Mouse (Mus musculus) frontal cortex, postnatal 36 days (tissue): ENCODE measurements at regions not wholly inside any gene's neighbourhood (a gene's known extent, or its start where the extent isn't known, plus 50 kb on each side); places are given as distances from the start of the nearest gene placed in this dataset.

Experiments
- DNase-seq, 2 experiments: peaks; one replicate each; pipeline ENCODE4 v3.0.0; 2022; ENCODE audit warnings: low spot score in 2 of 2

DNA sequence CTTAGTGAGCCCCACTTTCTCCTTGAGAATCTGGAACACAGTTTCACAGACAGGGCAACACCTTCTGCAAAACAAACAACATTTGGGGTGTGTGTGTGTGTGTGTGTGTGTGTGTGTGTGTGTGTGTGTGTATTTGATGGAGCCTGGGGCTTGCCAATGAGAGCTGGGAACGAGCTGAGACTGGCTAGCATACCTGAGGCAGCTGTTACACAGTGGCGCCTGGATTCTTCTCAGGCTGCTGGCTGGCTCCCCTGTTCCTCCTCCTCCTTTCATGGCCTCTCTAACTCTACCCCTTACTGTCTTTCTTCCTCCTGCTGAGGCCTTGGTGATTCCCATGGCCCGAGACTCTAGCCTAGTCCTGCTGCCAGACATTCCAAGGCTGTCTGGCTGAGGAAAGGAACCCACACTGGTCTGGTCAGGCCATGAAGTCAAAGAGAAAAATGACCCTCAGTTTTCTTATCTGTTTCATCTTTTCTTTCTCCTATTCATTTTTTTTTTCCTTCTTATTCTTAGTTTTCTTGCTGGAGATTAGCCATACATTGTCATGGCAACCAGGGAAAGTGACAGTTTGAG, 79.6 kb upstream of the Sem1 start:
- no peak for DNase-seq

DNA sequence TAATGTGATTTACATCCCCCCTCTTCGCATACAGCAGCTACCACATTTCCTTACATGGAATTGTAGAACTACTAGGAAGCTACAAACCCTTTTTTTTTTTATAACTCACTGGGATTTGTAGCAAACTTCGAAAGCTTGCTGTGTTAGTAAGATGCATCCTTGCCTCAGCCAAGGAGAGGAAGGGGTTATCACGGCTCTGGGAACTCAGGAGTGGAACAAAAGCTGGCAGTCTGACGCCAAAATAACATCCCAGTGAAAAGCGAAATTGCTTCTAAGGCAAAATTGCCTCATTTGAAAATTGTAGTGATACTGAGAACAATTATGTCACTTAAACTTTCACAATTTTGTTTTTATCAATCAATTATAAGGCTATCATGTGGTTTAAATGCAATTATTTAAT, 81.6 kb upstream of the Sem1 start:
- DNase-seq, result no peak

DNA sequence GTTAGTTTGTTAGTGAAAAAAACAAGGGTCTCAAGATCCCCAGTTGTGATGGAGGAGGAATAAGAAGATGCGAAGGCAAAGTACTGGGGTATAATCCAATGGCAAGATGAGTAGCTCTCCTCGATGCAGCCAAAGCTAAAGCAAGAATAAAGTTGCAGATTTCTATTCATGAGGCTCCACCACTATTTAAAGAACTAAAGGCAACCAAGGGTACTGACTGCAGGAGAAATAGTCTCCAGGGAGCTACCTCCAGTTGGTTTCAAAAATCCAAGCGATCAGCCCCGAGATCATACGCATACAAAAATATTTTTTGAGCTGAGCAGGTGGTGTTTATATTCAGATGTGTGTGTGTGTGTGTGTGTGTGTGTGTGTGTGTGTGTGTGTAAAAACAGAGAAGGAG, 88.3 kb upstream of the Sem1 start:
- DNase-seq, result peak in 1 of 2 experiments; percentile 18

DNA sequence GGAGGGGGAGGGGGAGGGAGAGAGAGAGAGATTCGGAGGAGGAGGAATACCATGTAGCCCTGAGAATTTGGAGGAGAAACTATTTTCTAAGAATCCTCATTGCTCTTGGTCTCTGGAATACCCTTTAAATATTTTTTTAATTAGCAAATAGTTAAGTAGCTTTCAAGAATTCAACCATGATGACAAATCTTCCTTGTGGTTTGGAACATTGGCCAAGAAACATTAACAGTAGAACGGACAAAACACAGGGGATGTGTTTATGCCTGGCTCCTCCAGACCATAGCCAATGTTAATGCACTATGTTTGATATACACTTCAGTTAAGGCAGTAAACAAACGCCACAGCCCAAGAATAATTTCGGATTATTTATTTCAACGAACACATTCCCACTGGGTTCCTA, 110.8 kb upstream of the Sem1 start:
- no peak for DNase-seq

DNA sequence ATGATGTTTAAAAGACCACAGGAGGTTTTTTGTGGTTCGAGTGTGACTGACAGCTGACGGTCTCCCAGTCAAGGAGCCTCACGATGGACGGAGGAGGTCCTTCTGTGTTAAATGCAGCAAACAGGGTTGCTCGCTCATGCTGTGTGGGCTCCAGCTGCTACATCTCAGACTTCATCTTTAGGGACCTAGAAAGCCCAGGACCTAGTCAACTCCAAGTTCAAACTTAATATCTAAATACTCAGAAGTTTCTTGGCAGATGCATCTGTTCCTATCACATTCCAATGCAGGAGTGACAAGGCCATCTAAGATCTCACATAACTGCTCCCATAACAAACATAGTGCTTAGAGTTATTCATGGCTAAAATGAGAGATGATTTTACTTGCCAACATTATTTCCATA, 111.7 kb upstream of the Sem1 start:
- no peak for DNase-seq

DNA sequence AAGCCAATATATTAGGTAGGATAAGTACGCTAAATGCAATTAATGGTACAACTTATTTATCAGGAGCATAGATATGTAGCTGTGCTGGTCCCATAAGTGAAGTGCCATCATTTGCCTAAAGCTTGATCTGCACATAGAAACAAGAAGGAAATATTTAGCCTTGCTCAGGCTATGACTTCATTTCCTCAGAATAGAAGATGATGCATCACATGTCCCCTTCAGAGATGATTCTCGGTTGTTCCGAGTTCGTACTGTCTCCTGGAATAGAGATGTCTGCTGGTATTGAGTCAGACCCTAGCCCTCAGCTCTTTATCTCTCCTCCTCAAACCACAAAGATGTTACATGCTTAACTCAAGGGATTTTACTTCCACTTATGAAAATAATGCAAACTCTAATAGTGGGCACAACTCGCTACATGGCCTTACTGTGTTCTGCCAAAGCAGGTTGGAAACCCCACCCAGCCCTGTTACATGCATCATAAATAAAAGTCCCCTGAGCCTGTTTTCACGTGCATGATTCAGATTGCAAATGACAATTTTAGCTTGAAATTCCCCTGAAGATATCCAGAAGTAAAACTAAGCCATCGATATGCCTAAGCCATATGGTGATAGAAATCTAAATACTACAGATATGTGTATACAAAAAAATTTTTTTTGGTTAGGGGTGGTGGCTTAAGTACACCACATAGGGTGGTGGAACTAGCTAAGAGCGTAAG, 113.8 kb upstream of the Sem1 start:
- peak in 1 of 2 experiments; percentile 10 for DNase-seq

DNA sequence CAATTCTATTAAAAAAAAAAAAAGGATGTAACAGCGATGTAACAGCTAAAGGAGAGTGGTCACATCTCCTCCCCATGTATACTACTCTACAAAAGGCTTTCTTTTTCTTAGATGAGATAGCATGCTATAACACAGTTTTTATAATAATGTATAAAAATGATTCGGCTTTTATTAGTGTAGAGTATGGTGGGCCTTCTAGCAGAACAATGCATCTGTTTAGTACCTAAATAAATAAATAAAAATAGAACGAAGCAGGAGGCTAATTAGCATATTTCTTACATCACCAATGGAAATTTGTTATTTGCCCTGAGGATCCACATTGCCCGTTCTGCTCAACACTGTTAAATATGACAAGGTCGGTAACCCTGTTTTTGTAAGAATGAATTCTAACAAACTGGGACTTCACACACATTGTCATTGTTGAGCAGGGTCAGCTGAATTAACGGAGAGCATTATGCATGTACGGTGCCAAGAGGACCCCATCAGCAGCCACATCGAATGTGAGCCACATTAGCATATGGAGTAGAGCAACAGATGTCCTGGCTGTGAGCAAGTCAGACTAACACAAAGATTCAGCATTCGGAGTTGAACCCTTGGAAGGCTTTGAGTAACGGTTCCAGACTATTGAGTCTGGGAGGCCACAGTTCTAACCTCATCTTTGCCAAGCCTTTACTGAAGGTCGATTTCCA, 117.4 kb upstream of the Sem1 start:
- DNase-seq, result no peak

DNA sequence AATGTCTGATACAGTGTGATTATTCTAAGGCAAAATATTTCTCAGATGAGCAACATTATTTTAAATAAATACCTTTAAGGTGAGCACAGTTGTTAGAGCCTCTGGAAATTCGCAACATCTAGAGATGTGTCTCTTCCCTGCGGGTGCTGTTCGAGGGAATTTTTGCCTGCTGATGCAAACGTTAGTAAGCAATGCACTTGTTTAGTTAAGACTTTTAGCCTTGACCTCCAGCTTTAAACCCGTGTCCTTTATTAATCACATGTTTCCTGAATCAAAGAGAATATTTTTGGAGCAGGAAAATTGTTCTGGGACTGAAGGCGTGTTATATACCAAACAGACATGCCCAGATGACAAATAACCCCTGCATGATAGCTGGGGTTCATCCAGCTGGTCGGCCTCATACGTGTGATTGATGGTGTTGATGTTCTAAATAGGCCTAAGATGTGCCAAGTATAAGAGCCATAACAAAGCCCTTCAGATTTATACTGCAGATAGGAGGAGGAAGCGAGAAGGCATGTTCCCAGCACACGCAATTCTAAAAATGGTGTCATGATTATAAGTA, 119.0 kb upstream of the Sem1 start:
- no peak for DNase-seq

DNA sequence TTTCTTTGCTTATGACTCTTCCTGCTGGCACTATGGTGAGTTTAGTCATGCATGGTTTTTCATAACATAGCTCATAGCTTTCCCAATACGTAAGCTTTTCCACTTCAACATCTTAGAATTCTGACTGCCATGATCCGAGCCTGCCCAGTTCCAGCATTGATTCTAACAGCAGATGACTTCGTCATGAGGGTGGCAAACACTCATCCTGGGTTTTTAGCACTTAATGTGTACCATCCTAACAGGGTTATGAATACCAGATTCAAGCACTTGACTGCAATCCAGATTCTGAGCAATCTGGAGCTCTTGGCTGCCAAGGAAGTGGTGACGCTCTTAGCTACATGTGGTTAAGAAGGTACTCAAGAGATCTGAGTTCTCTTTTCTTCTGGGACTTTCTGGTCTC, 128.3 kb upstream of the Sem1 start:
- no peak for DNase-seq

DNA sequence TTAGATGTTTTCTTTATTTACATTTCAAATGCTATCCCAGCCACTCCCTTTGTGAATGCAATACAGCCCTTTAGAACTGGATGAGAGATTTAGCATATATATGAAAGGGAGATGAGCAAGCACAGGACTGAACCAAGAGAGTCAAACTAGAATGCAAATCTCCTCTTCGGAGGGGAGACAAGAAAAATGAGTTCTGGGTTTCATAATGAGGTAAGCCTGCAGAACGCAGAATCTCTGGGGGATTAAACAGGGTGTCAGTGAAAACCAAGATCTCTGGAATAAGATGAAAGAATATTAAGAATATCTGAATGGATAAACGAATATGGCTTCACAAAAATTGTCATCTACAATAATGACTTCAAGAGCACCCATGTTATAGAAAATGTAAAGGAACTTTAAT, 130.6 kb upstream of the Sem1 start:
- DNase-seq, result no peak

DNA sequence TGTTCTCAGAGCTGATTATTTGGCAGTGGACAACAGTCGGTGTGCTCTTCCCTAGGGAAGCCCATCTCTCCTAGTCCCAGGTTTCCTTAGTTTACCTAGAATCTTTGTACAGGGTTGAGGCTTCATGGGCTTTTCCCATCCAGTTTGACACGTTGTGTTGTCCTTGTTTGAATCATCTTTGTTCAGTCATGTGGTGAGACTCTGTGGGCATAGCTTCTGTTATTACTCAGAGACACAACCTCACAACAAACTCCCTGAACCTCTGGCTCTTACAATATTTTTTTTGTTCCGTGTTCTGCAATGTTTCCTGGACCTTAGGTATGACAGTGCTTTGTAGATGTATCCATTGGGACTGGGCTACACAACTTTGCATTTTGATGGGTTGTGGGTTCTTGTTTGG, 132.9 kb upstream of the Dlx6 start:
- DNase-seq, result no peak

DNA sequence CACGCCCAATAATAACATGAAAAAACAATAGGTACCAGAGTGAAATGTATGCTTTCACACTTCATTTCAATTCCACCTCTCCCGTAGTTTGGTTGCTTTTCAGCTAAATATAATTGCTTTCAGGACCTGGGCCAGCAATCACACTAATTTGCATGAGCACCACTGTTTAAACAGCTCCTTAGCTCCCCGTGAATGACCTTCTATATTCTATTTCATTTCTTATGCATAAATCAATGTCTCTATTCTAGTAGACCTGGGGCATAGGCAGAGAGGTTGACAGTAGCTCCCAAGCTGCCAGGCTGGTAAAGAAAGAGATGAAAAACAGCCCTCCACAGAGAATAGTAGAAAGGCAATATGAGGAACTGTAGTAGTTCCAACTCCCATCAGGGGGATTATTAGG, 117.7 kb upstream of the Dlx6 start:
- no peak for DNase-seq

DNA sequence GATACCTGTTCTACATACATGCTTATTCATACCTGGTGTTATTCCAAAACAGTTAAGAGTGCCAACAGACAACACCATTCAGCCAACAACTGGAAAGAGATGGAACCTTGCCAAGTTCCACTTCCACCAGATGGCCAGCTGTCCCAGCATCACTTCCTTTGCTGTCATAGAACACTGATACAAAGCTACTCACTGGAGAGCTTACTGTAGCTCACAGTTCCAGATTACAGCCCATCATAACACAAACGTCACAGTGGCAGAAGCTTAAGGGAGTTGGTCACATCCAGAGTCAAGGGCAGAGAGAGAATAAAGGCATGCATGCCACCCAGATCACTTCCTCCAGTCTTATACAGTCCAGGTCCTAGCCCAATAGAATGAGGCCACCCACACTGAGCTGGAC, 84.0 kb upstream of the Dlx6 start:
- DNase-seq, result no peak

DNA sequence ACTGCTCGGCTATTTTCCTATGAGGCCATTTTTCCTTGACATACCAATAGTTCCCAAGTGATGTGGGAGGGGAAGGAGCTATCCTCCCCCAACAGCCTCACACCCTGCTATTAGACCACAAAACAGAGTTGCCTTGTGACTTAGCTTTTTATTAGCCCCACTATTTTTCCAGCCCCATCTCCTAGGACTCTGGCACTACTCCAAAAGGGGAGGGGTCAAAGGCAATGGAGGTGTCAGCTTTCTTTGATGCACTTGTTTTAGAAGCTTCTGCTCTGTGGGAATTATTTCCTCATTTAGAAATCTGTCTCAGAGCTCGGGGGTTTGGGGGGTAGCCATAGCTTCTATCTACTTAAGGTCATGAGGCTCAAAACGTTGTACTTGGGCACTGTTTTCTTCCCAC, 81.6 kb upstream of the Dlx6 start:
- DNase-seq, result no peak

DNA sequence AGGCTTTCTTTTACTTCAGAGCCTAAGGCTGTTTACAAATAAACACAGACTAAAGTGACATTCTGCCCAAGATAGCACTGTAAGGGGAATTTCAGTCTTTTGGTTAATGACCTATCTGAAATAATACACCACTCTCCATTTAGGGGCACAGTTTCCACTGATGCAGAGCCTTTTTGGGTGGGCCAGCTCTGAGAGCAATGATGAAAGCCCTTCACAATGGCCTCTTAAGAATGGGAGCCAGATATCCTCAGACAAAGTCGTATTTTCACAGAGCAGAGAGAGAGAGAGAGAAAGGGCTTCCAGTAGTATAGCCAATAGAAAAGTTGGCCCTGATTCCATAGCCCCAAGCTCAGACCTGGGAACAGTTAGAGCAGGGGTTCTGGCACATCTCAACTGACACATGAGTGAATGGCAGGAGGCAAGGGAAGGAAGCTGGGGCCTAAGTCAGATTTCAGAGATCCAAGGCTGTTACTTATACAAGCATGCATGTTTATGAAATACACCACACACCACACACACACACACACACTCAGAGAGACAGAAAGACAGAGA, 77.1 kb upstream of the Dlx6 start:
- DNase-seq, result no peak

DNA sequence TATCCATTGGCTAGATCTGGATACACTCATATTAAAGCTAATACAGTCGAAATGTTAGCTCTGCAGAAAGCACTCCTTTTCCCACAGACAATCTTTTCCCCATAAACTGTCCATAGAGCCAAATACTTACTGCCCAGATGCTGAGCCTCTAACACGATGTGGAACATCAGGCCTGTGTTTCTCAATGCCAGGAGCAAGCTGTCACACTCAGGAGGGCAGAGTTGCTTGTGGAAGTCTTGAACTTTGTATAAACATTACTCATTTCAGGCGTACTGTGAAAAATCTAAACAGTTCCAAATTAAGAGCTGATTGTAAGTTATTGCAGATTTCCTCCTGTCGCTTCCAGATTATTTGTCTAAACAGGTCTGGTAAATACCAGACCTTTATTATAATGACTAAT, 75.6 kb upstream of the Dlx6 start:
- DNase-seq, result no peak

DNA sequence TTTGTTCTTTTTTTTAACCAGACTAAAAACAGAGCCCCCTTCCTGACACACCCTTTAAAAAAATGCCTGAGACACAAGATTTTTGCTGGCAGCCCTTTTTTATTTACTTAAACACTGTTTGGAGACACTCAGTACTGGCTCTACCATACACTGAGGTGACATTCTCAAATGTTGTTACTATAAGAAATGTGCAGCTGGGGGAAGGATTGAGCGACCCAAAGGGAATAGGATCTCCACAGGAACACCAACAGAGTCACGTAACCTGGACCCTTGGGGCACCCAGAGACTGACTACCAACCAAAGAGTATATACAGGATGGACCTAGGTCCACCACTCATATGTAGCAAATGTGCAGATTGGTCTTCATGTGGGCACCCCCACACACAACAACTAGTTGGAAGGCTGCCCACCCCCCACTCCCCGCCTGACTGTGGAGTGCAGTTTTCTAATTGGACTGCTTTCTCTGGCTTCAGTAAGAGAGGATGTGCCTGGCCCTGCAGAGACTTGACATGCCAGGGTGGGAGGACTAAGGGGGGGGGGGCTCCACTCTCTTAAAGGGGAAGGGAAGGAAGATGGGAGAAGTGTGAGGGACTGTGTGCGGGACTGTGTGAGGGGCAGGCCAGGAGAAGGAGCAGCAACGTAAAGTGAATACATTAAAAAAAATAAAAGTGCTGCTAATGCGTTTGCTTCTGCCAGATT, 68.7 kb upstream of the Dlx6 start:
- DNase-seq, result no peak

DNA sequence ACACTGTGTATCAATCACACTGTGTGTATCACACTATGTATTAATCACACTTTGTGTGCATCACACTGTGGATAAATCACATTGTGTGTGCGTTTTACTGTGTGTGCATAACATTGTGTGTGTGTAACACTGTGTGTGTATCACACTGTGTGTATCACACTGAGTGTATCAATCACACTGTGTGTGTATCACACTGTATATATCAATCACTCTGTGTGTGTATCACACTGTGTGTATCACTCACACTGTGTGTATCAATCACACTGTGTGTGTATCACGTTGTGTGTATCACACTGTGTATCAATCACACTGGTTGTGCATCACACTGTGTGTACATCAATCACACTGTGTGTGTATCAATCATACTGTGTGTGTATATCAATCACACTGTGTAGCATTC, 62.8 kb upstream of the Dlx6 start:
- DNase-seq, result no peak

DNA sequence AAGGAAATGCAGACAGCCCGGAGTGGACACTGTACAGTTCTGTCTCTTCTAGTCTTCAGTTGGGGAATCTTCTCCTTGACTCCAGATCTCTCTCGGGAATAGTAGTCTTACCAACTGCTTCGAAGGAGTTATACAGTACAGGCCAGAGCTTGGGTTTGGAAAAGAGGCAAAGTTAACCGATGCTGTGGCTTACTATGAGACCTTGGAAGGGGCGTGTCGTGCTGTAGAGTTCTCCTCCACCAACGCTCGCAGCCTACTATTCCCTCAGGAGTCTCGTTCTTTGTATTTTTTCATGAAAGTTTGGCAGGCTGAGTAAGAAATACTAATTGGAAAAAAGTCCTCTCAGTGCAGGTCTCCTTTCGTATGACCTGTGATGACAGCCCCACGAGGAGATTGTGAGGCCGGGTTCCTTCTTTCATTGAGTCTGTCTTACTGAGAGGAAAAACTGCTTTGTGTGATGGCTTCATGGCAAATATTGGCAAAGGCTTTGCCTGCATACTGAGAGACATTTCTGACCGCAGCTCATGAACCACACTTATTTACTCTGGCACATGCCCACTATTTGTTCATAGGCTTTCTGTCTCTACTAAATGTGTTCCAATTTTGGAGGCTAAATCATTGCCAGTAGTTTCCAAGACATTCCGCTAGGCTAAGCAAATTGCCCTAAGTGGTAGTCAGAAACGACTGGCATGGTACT, 61.4 kb upstream of the Dlx6 start:
- DNase-seq, result no peak
